Mouse (Mus musculus): ENCODE measurements around the gene Kcnj15. TPM values are rescaled to one million over a fixed set of nuclear protein-coding genes. Genes with fewer than 3 reads are reported as not detected.

Gene Kcnj15
- polyA plus RNA-seq, 1 experiment from 2014 or later: 0.06 TPM

DNA sequence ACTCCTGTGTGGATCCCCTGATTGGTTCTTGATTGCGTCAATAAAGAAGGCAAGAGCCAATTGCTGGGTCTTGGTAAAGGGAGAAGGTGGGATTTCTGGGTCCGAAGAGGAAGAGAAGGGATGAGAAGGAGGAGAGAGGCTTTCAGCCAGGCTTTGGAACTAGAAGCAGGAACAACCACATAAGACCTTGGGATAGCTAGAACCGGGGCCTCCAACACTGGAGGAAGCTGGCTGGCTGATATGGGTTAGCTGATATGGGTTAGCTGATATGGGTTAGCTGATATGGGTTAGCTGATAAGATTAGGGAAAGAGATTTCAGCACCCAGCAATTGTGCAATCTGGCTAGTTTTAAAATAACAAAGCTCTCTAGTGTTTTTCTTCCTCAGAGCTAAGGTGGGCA lies 44.3 kb downstream of the Kcnj15 start:
- no peaks in the 10 kb centered on the region for H3K9me3 ChIP-seq (replicated peaks; ENCODE audit: control insufficient read depth, low read length)
- no peak overlapping the region for H3K4me3 ChIP-seq (ENCODE audit: low read depth, low read length)
- no peak overlapping the region for H3K27ac ChIP-seq (ENCODE audit: low read depth, low read length)
- no peak for DNase-seq (ENCODE audit: low spot score)
- no peak overlapping the region for H3K9ac ChIP-seq (ENCODE audit: low read length)
- H3K4me2 ChIP-seq (ENCODE audit: low read length): no peak overlapping the region
- ATAC-seq: no peak
- H3K27me3 ChIP-seq (replicated peaks; ENCODE audit: control insufficient read depth, insufficient read depth, low read length): no peaks in the 10 kb centered on the region
- H3K4me1 ChIP-seq (ENCODE audit: control insufficient read depth, insufficient read depth, low read length): no peaks in the 10 kb centered on the region
- 93% methylated on average over 3 of the region's 3 CpGs for WGBS
- H3K36me3 ChIP-seq (ENCODE audit: control insufficient read depth, insufficient read depth, low read length): no peaks in the 10 kb centered on the region

DNA sequence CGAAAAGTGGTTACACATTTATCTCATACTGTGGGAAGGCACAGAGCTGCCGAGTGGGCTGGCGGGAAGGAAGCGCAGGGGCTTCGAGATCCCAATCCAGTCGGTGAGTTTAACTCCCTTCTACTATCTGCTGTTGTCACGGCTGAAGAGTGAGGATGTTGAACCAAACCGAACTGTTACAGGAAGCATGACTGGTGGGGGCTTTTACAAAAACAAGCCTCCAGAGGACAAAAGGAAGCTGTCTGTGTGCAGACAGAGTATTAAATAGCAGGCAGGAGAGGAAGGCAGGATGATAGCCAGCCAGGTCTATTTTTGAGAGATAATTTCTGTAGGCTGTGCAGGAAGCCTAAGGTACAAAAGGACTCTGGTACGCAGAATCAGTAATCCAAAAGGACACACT lies 46.3 kb downstream of the Kcnj15 start:
- DNase-seq (ENCODE audit: low spot score): no peak
- Histone ChIP-seq H3K4me3 (ENCODE audit: low read depth, low read length) (no peak overlapping the region), H3K27me3 (replicated peaks; ENCODE audit: control insufficient read depth, insufficient read depth, low read length) (no peaks in the 10 kb centered on the region), H3K9ac (ENCODE audit: low read length) (no peak overlapping the region), H3K36me3 (ENCODE audit: control insufficient read depth, insufficient read depth, low read length) (no peaks in the 10 kb centered on the region), H3K4me2 (ENCODE audit: low read length) (no peak overlapping the region), H3K9me3 (replicated peaks; ENCODE audit: control insufficient read depth, low read length) (no peaks in the 10 kb centered on the region), H3K27ac (ENCODE audit: low read depth, low read length) (no peak overlapping the region), H3K4me1 (ENCODE audit: control insufficient read depth, insufficient read depth, low read length) (no peaks in the 10 kb centered on the region)
- 81% methylated on average over 9 of the region's 9 CpGs for WGBS
- no peak for ATAC-seq

DNA sequence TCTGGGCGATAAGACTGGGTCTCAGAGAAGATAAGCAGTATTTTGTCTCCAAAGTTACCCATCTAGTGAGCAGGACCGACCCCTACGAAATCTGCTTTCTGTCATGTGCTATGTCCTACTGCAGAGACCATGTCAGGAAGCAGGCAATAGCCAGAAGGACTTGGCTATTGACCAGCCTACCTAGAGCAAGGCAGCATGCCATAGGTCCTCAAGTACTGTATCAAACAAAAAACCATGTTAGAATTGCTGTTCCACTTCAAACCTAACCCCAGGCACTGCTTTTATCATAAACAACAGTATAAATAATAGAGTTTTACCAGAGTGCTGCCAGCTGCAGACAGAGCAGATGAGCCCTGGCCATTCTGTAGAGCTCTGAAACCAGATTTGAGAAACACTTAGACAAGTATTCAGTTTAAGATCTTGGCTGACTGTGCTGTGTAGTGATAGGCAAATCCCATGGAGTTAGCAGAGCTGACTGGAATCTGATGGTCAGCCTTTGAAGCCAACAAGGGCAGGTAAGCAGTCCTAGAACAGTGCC lies 50.5 kb downstream of the Kcnj15 start:
- H3K36me3 ChIP-seq (ENCODE audit: control insufficient read depth, insufficient read depth, low read length): no peaks in the 10 kb centered on the region
- H3K9ac ChIP-seq (ENCODE audit: low read length): no peak overlapping the region
- no peaks in the 10 kb centered on the region for H3K27me3 ChIP-seq (replicated peaks; ENCODE audit: control insufficient read depth, insufficient read depth, low read length)
- no peak for DNase-seq (ENCODE audit: low spot score)
- no peak for ATAC-seq
- no peak overlapping the region for H3K27ac ChIP-seq (ENCODE audit: low read depth, low read length)
- no peaks in the 10 kb centered on the region for H3K9me3 ChIP-seq (replicated peaks; ENCODE audit: control insufficient read depth, low read length)
- WGBS: 93% methylated on average over 3 of the region's 3 CpGs
- no peak overlapping the region for H3K4me2 ChIP-seq (ENCODE audit: low read length)
- no peaks in the 10 kb centered on the region for H3K4me1 ChIP-seq (ENCODE audit: control insufficient read depth, insufficient read depth, low read length)
- no peak overlapping the region for H3K4me3 ChIP-seq (ENCODE audit: low read depth, low read length)

DNA sequence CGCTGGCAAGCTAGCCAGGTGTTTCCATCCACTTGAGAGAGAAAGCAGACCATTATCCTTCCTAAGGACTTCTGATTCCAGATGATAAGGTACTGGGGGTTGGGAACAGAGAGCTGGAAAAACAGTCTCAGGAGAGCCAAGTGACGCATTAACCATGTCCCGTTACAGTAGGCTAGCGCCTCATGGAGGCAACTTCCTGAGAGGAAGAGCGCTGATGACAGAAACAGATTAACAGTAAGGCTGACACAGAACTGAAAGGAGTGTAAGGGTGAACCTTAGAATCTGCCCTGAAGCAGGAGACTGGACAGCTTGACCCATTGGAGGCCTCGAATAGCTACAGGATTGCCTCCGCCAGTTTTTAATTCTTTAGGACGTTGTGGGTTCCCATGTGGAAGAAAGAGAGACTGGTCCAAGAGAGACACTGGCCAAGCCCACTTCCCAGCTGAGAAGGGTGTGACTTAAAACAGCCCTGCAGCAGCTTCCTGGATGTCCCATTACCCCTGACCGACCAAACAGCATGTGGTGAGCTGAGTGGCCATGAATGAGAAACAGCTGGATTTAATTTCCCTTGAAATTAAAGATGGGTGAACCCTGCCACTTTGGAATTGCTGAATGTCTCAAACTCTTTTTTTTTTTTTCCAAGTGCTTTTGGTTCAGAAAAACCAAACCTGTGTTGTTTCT lies 64.7 kb downstream of the Kcnj15 start:
- Histone ChIP-seq H3K4me1 (ENCODE audit: control insufficient read depth, insufficient read depth, low read length) (no peaks in the 10 kb centered on the region), H3K36me3 (ENCODE audit: control insufficient read depth, insufficient read depth, low read length) (no peaks in the 10 kb centered on the region), H3K27ac (ENCODE audit: low read depth, low read length) (no peak overlapping the region), H3K4me3 (ENCODE audit: low read depth, low read length) (no peak overlapping the region), H3K9ac (ENCODE audit: low read length) (no peak overlapping the region), H3K27me3 (replicated peaks; ENCODE audit: control insufficient read depth, insufficient read depth, low read length) (no peaks in the 10 kb centered on the region), H3K4me2 (ENCODE audit: low read length) (no peak overlapping the region), H3K9me3 (replicated peaks; ENCODE audit: control insufficient read depth, low read length) (no peaks in the 10 kb centered on the region)
- WGBS: 83% methylated on average over 9 of the region's 9 CpGs
- ATAC-seq (no peak), DNase-seq (ENCODE audit: low spot score) (no peak)

DNA sequence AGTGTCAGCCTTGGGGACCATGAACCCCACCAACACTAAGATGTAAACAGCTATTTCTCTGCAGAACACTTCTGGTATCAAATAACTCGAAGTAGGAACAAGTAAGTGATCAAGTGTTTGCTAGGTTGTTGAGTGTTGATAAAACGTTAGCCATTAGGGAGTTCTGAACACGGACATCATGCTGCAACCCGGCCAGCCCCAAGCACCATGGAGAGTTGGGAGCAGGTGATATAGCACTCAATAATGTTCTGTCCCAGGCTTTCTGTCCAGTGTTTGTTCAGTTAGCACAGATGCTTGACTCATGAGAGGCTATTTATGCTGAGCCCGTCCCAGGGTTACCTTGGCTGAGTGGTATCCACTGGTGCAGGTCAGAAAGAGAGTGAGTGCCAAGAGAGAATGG lies 74.8 kb downstream of the Kcnj15 start:
- WGBS: 87% methylated on average over 5 of the region's 5 CpGs
- Histone ChIP-seq H3K9ac (ENCODE audit: low read length) (no peak overlapping the region), H3K27me3 (replicated peaks; ENCODE audit: control insufficient read depth, insufficient read depth, low read length) (no peaks in the 10 kb centered on the region), H3K36me3 (ENCODE audit: control insufficient read depth, insufficient read depth, low read length) (no peaks in the 10 kb centered on the region), H3K27ac (ENCODE audit: low read depth, low read length) (no peak overlapping the region), H3K4me1 (ENCODE audit: control insufficient read depth, insufficient read depth, low read length) (no peaks in the 10 kb centered on the region), H3K4me3 (ENCODE audit: low read depth, low read length) (no peak overlapping the region), H3K4me2 (ENCODE audit: low read length) (no peak overlapping the region), H3K9me3 (replicated peaks; ENCODE audit: control insufficient read depth, low read length) (no peaks in the 10 kb centered on the region)
- no peak for DNase-seq (ENCODE audit: low spot score)
- ATAC-seq: no peak

DNA sequence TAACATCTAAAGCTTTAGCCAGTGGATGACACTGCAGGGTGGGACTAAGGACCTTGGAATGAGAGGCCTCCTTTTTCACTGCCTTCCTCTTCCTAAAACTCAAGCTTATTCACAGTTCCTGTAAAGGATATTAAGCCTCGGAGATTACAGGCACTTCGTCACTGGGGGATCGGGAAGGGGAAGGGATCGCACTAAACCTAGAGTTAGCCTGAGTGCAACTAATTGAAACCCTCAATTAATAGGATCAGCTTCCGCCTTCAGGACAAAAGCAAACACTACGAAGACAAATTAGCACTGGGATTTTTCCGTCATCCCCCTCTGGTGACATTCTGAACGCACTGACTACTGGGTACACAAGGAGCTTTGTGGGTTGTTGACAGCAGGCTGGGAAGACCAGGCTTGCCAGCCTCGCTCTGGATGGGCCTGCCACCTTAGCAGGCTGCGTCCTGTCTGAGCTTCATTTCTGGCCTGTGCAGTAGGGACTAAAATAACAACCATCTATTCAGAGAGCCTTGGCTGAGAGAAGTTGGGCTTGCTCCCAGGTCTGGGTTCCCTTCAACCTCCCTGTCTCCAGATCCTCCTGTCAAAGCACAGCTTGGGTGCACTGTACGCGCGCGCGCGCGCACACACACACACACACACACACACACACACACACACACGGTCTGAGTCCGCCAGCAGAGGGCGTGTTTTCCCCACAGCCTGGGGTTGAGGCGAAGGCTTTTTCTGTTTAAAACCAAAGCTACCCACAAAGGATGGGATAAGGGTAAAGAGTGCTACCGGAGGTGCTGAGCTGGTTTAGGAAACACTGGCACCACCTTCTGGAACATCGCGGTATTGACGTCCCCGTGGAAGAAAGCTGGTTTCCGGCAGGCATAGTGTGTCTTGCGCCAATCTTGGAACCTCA lies 83.8 kb downstream of the Kcnj15 start:
- Histone ChIP-seq H3K9me3 (replicated peaks; ENCODE audit: control insufficient read depth, low read length) (no peaks in the 10 kb centered on the region), H3K9ac (ENCODE audit: low read length) (no peak overlapping the region), H3K27me3 (replicated peaks; ENCODE audit: control insufficient read depth, insufficient read depth, low read length) (no peaks in the 10 kb centered on the region), H3K4me3 (ENCODE audit: low read depth, low read length) (no peak overlapping the region), H3K4me1 (ENCODE audit: control insufficient read depth, insufficient read depth, low read length) (no peaks in the 10 kb centered on the region), H3K4me2 (ENCODE audit: low read length) (peak overlapping the region; percentile 26), H3K36me3 (ENCODE audit: control insufficient read depth, insufficient read depth, low read length) (no peaks in the 10 kb centered on the region), H3K27ac (ENCODE audit: low read depth, low read length) (no peak overlapping the region)
- 16% methylated on average over 28 of the region's 28 CpGs for WGBS
- DNase-seq (ENCODE audit: low spot score) (peak; percentile 91), ATAC-seq (peak; percentile 93)

DNA sequence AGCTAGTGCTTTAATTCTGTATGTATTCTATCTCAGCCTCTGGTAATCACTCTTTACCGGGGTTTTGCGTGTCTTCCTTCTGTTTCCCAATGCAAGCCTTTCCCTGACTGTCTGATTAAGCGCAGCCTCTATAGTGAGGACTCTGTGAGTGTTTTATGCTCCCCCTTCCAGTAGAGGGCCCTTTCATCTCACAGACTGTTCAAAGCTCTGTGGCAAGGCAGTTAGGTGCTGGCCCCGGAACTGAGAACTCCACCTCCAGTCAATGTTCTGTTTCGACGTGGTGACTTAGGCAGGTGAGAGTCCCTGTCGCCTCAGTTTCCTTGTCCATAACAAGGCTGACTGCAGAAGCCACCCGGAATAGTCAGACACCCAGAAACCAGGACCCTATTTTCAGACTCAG lies 84.7 kb downstream of the Kcnj15 start:
- no peak for ATAC-seq
- no peak for DNase-seq (ENCODE audit: low spot score)
- H3K4me1 ChIP-seq (ENCODE audit: control insufficient read depth, insufficient read depth, low read length): no peaks in the 10 kb centered on the region
- H3K4me2 ChIP-seq (ENCODE audit: low read length): no peak overlapping the region
- H3K27ac ChIP-seq (ENCODE audit: low read depth, low read length): no peak overlapping the region
- H3K9me3 ChIP-seq (replicated peaks; ENCODE audit: control insufficient read depth, low read length): no peaks in the 10 kb centered on the region
- WGBS: 70% methylated on average over 8 of the region's 8 CpGs
- no peaks in the 10 kb centered on the region for H3K27me3 ChIP-seq (replicated peaks; ENCODE audit: control insufficient read depth, insufficient read depth, low read length)
- H3K36me3 ChIP-seq (ENCODE audit: control insufficient read depth, insufficient read depth, low read length): no peaks in the 10 kb centered on the region
- no peak overlapping the region for H3K4me3 ChIP-seq (ENCODE audit: low read depth, low read length)
- H3K9ac ChIP-seq (ENCODE audit: low read length): no peak overlapping the region

- no peak for DNase-seq (ENCODE audit: low spot score)
- Histone ChIP-seq H3K9me3 (replicated peaks; ENCODE audit: control insufficient read depth, low read length) (no peaks in the 10 kb centered on the region), H3K27me3 (replicated peaks; ENCODE audit: control insufficient read depth, insufficient read depth, low read length) (no peaks in the 10 kb centered on the region), H3K27ac (ENCODE audit: low read depth, low read length) (no peak overlapping the region), H3K4me1 (ENCODE audit: control insufficient read depth, insufficient read depth, low read length) (no peaks in the 10 kb centered on the region), H3K9ac (ENCODE audit: low read length) (no peak overlapping the region), H3K4me2 (ENCODE audit: low read length) (no peak overlapping the region), H3K4me3 (ENCODE audit: low read depth, low read length) (no peak overlapping the region), H3K36me3 (ENCODE audit: control insufficient read depth, insufficient read depth, low read length) (no peaks in the 10 kb centered on the region)
- 70% methylated on average over 10 of the region's 10 CpGs for WGBS
- ATAC-seq: no peak
These were observed 87.6 kb downstream of the Kcnj15 start for GRCm38 (mm10) chr16:95344961-95345360.

- no peak overlapping the region for H3K4me2 ChIP-seq (ENCODE audit: low read length)
- peak; percentile 92 for DNase-seq (ENCODE audit: low spot score)
- 4% methylated on average over 7 of the region's 7 CpGs for WGBS
- H3K27ac ChIP-seq (ENCODE audit: low read depth, low read length): no peak overlapping the region
- H3K4me1 ChIP-seq (ENCODE audit: control insufficient read depth, insufficient read depth, low read length): no peaks in the 10 kb centered on the region
- no peak overlapping the region for H3K9ac ChIP-seq (ENCODE audit: low read length)
- no peaks in the 10 kb centered on the region for H3K9me3 ChIP-seq (replicated peaks; ENCODE audit: control insufficient read depth, low read length)
- ATAC-seq: peak; percentile 18; the same call in 1 of the 2 replicates
- no peaks in the 10 kb centered on the region for H3K27me3 ChIP-seq (replicated peaks; ENCODE audit: control insufficient read depth, insufficient read depth, low read length)
- no peak overlapping the region for H3K4me3 ChIP-seq (ENCODE audit: low read depth, low read length)
- H3K36me3 ChIP-seq (ENCODE audit: control insufficient read depth, insufficient read depth, low read length): no peaks in the 10 kb centered on the region
These were observed 88.5 kb downstream of the Kcnj15 start for GRCm38 (mm10) chr16:95345882-95346281.
